Mouse (Mus musculus) small intestine, adult 2 months (tissue): ENCODE measurements around the gene Olfr92. TPM values are rescaled to one million over a fixed set of nuclear protein-coding genes. Genes with fewer than 3 reads are reported as not detected.

ENCODE experiments used
- H3K27ac ChIP-seq: fragments of 200-500 bp; 2 replicates; pipeline ENCODE4 v1.5.1; 2012; ENCODE audit warnings: low read depth, low read length, control low read depth, inconsistent platforms; ENCODE audit not compliant: insufficient read depth
- H3K27me3 ChIP-seq: fragments of 200-500 bp; 2 replicates; pipeline ENCODE4 v1.6.1; 2012; ENCODE audit warnings: mild to moderate bottlenecking, moderate library complexity, low read length, inconsistent platforms; ENCODE audit not compliant: control insufficient read depth, insufficient read depth
- H3K36me3 ChIP-seq: fragments of 200-500 bp; 2 replicates; pipeline ENCODE4 v1.6.1; 2012; ENCODE audit warnings: mild to moderate bottlenecking, low read length, control low read depth, inconsistent platforms; ENCODE audit not compliant: control insufficient read depth, insufficient read depth
- H3K4me1 ChIP-seq: fragments of 200-500 bp; 2 replicates; pipeline ENCODE4 v1.6.1; 2012; ENCODE audit warnings: low read length, inconsistent platforms, mixed read lengths; ENCODE audit not compliant: control insufficient read depth, insufficient read depth, insufficient read length
- H3K4me3 ChIP-seq: fragments of 200-500 bp; 2 replicates; pipeline ENCODE4 v1.5.1; 2012; ENCODE audit warnings: low read depth, mild to moderate bottlenecking, control low read depth, inconsistent platforms, low read length, moderate library complexity
- CTCF ChIP-seq: fragments of 200-500 bp; IDR thresholded peaks from 2 replicates; pipeline ENCODE4 v1.5.1; 2012; ENCODE audit warnings: low read depth, mild to moderate bottlenecking, control low read depth, inconsistent platforms, low read length, moderate library complexity, mixed read lengths; ENCODE audit not compliant: insufficient replicate concordance, insufficient read length; ENCODE audit errors: extremely low read depth
- POLR2A ChIP-seq: fragments of 200-500 bp; IDR thresholded peaks from 2 replicates; pipeline ENCODE4 v1.6.1; 2012; ENCODE audit warnings: low read depth, mild to moderate bottlenecking, control low read depth, inconsistent platforms, low read length, moderate library complexity
- WGBS: fragments of 180-500 bp; shearing (Covaris S2); methylation state at CpG from one replicate; pipeline ENCODE4 v1.1.7; 2018; 5-methylcytosine and 5-hydroxymethylcytosine counted together
- polyA plus RNA-seq: library from polyadenylated mRNA; depleted of rRNA; stranded (reverse); fragments of >200 nt; gene quantifications from 2 replicates; pipeline ENCODE4 v1.2.3, GENCODE M21; 2012

Gene Olfr92
- polyA plus RNA-seq, 1 experiment: not detected

GRCm38 (mm10) chr17:37072730-37073276 lies 47.1 kb downstream of the Olfr92 start:
- Histone ChIP-seq H3K27me3 (no peaks in the 10 kb centered on the region), H3K4me3 (no peak overlapping the region), H3K4me1 (no peaks in the 10 kb centered on the region), H3K36me3 (peaks cover 2% of the 10 kb centered on the region; the same call in 1 of the 2 replicates), H3K27ac (no peak overlapping the region)
- TF ChIP-seq POLR2A (no peak), CTCF (no peak)
- WGBS: 80% methylated on average over 11 of the region's 11 CpGs

- Histone ChIP-seq H3K4me3 (no peak overlapping the region), H3K27ac (no peak overlapping the region), H3K36me3 (peaks cover 2% of the 10 kb centered on the region; the same call in 1 of the 2 replicates), H3K4me1 (no peaks in the 10 kb centered on the region), H3K27me3 (no peaks in the 10 kb centered on the region)
- WGBS: 85% methylated on average over 12 of the region's 12 CpGs
- no peak for TF ChIP-seq CTCF
- no peak for TF ChIP-seq POLR2A
Measured at GRCm38 (mm10) chr17:37072080-37072729, 47.7 kb downstream of the Olfr92 start.

- no peak overlapping the region for H3K4me3 ChIP-seq
- TF ChIP-seq POLR2A (no peak), CTCF (no peak)
- WGBS: 79% methylated on average over 8 of the region's 8 CpGs
- peaks cover 2% of the 10 kb centered on the region; the same call in 1 of the 2 replicates for H3K36me3 ChIP-seq
- H3K27me3 ChIP-seq: no peaks in the 10 kb centered on the region
- no peak overlapping the region for H3K27ac ChIP-seq
- no peaks in the 10 kb centered on the region for H3K4me1 ChIP-seq
Measured at GRCm38 (mm10) chr17:37070121-37070520, 49.8 kb downstream of the Olfr92 start.

- Histone ChIP-seq H3K36me3 (peaks cover 3% of the 10 kb centered on the region; the same call in 1 of the 2 replicates), H3K27me3 (no peaks in the 10 kb centered on the region), H3K4me1 (no peaks in the 10 kb centered on the region; the same call in 1 of the 2 replicates), H3K4me3 (no peak overlapping the region), H3K27ac (no peak overlapping the region)
- 89% methylated on average over 1 of the region's 1 CpGs for WGBS
- TF ChIP-seq POLR2A: no peak
- no peak for TF ChIP-seq CTCF
Measured at GRCm38 (mm10) chr17:37067861-37068260, 52.0 kb downstream of the Olfr92 start.

GRCm38 (mm10) chr17:37065993-37066392 lies 53.9 kb downstream of the Olfr92 start:
- no peaks in the 10 kb centered on the region; the same call in 1 of the 2 replicates for H3K4me1 ChIP-seq
- WGBS: 92% methylated on average over 2 of the region's 2 CpGs
- no peaks in the 10 kb centered on the region for H3K27me3 ChIP-seq
- no peak overlapping the region for H3K4me3 ChIP-seq
- H3K36me3 ChIP-seq: peaks cover 1% of the 10 kb centered on the region; the same call in 1 of the 2 replicates
- TF ChIP-seq POLR2A: no peak
- TF ChIP-seq CTCF: no peak
- H3K27ac ChIP-seq: no peak overlapping the region

- WGBS: 83% methylated on average over 11 of the region's 11 CpGs
- Histone ChIP-seq H3K27me3 (no peaks in the 10 kb centered on the region), H3K27ac (no peak overlapping the region), H3K36me3 (peaks cover 1% of the 10 kb centered on the region; the same call in 1 of the 2 replicates), H3K4me1 (no peaks in the 10 kb centered on the region; the same call in 1 of the 2 replicates), H3K4me3 (no peak overlapping the region)
- TF ChIP-seq POLR2A (no peak), CTCF (no peak)
Measured at GRCm38 (mm10) chr17:37063686-37064495, 56.0 kb downstream of the Olfr92 start.

GRCm38 (mm10) chr17:37063063-37063462 lies 56.8 kb downstream of the Olfr92 start:
- Histone ChIP-seq H3K27me3 (no peaks in the 10 kb centered on the region), H3K4me1 (no peaks in the 10 kb centered on the region; the same call in 1 of the 2 replicates), H3K27ac (no peak overlapping the region), H3K4me3 (no peak overlapping the region), H3K36me3 (peaks cover 1% of the 10 kb centered on the region; the same call in 1 of the 2 replicates)
- no peak for TF ChIP-seq CTCF
- no peak for TF ChIP-seq POLR2A
- 85% methylated on average over 10 of the region's 10 CpGs for WGBS
